ENCODE assay signal across 19 mouse cellular contexts in genomic region chr4:32939521-32939920, GRCm38 (mm10). TPM values are rescaled to one million over a fixed set of nuclear protein-coding genes. Genes with fewer than 3 reads are reported as not detected.
DNase-seq lines count a peak whose midpoint lies in the region; ATAC-seq lines count a peak whose summit lies in the region.
"Had no signal": no experiment of that assay in that cellular context is flagged by ENCODE, and none has a peak within 500 bp of the region (broad histone marks: within the 10 kb centered on the region; RNA-seq: fewer than 3 reads in every experiment).

No protein-coding gene starts in this region.

- peaks cover 11% of the 10 kb centered on the region for H3K4me1 ChIP-seq in hindbrain, embryonic 13.5 days (replicated peaks)
- H3K4me1 ChIP-seq in hindbrain, embryonic 14.5 days (replicated peaks; ENCODE audit: control insufficient read depth, insufficient read depth, low read length): no peaks in the 10 kb centered on the region
- H3K4me1 ChIP-seq in embryonic facial prominence, embryonic 12.5 days: peaks cover 23% of the 10 kb centered on the region
- peaks cover 20% of the 10 kb centered on the region for H3K4me1 ChIP-seq in limb, embryonic 10.5 days

- DNase-seq in hindbrain, embryonic 14.5 days (ENCODE audit: low spot score): no peak
- DNase-seq in MN1 (ENCODE audit: low spot score): peak; percentile 39
- DNase-seq in limb, embryonic 10.5 days (ENCODE audit: low spot score): no peak
- DNase-seq in gastrocnemius, postnatal 10 days: no peak
- no peak for DNase-seq in heart, adult 9 months (ENCODE audit: low spot score in 2 of 2)
- no peak for DNase-seq in heart, postnatal 36 days
- DNase-seq: B cell, adult 2 months; cerebellum, postnatal 25 days; heart, adult 2 months; heart, postnatal 14 days; liver; thymus, postnatal 25 days had no signal

- no peak overlapping the region for H3K4me2 ChIP-seq in hindbrain, embryonic 13.5 days
- H3K4me2 ChIP-seq in hindbrain, embryonic 14.5 days (replicated peaks): no peak overlapping the region
- no peak overlapping the region for H3K4me2 ChIP-seq in embryonic facial prominence, embryonic 12.5 days (replicated peaks)
- H3K4me2 ChIP-seq: embryonic facial prominence, embryonic 15.5 days; lung, embryonic 15.5 days; neural tube, embryonic 13.5 days had no signal

- no peak; the same call in 1 of the 2 replicates for ATAC-seq in hindbrain, embryonic 13.5 days (ENCODE audit: low FRiP score)
- no peak for ATAC-seq in hindbrain, embryonic 14.5 days (ENCODE audit: low FRiP score)
- ATAC-seq in embryonic facial prominence, embryonic 12.5 days (ENCODE audit: insufficient number of reproducible peaks, insufficient read depth, low FRiP score, low TSS enrichment): no peak
- ATAC-seq: activated CD4-positive, CD25-positive, alpha-beta regulatory T cell, adult 4 months had no signal

- H3K36me3 ChIP-seq in hindbrain, embryonic 13.5 days: no peaks in the 10 kb centered on the region
- H3K36me3 ChIP-seq in hindbrain, embryonic 14.5 days (replicated peaks; ENCODE audit: control insufficient read depth, insufficient read depth): no peaks in the 10 kb centered on the region
- no peaks in the 10 kb centered on the region for H3K36me3 ChIP-seq in embryonic facial prominence, embryonic 12.5 days
- no peaks in the 10 kb centered on the region for H3K36me3 ChIP-seq in limb, embryonic 10.5 days
- H3K36me3 ChIP-seq: embryonic facial prominence, embryonic 15.5 days; lung, embryonic 15.5 days; neural tube, embryonic 13.5 days had no signal

- no peaks in the 10 kb centered on the region for H3K9me3 ChIP-seq in hindbrain, embryonic 13.5 days
- H3K9me3 ChIP-seq in hindbrain, embryonic 14.5 days (ENCODE audit: control insufficient read depth, low read length): no peaks in the 10 kb centered on the region
- H3K9me3 ChIP-seq in embryonic facial prominence, embryonic 12.5 days: no peaks in the 10 kb centered on the region
- no peaks in the 10 kb centered on the region for H3K9me3 ChIP-seq in limb, embryonic 10.5 days (replicated peaks)
- H3K9me3 ChIP-seq: embryonic facial prominence, embryonic 15.5 days; lung, embryonic 15.5 days; neural tube, embryonic 13.5 days had no signal

- WGBS in hindbrain, embryonic 13.5 days: 38% methylated on average over 4 of the region's 4 CpGs
- 39% methylated on average over 4 of the region's 4 CpGs for WGBS in hindbrain, embryonic 14.5 days
- 30% methylated on average over 4 of the region's 4 CpGs for WGBS in embryonic facial prominence, embryonic 12.5 days
- 43% methylated on average over 4 of the region's 4 CpGs for WGBS in limb, embryonic 10.5 days

- 0 out of 2 replicates have a peak overlapping the region, but pooled peaks have one; percentile 18 for H3K27ac ChIP-seq in hindbrain, embryonic 13.5 days
- no peak overlapping the region for H3K27ac ChIP-seq in hindbrain, embryonic 14.5 days
- H3K27ac ChIP-seq in embryonic facial prominence, embryonic 12.5 days: peak overlapping the region; percentile 68
- H3K27ac ChIP-seq in limb, embryonic 10.5 days: peak overlapping the region; percentile 75
- H3K27ac ChIP-seq: embryonic facial prominence, embryonic 15.5 days; heart, adult 2 months; kidney, postnatal 0 days; lung, embryonic 15.5 days; neural tube, embryonic 13.5 days had no signal

- intact Hi-C loops in heart, postnatal 36 days (cut with DNase I): no loop called here

- H3K9ac ChIP-seq in hindbrain, embryonic 13.5 days: no peak overlapping the region
- H3K9ac ChIP-seq in hindbrain, embryonic 14.5 days: no peak overlapping the region
- no peak overlapping the region for H3K9ac ChIP-seq in embryonic facial prominence, embryonic 12.5 days
- H3K9ac ChIP-seq: embryonic facial prominence, embryonic 15.5 days; lung, embryonic 15.5 days; neural tube, embryonic 13.5 days had no signal

- no peaks in the 10 kb centered on the region for H3K27me3 ChIP-seq in hindbrain, embryonic 13.5 days
- H3K27me3 ChIP-seq in hindbrain, embryonic 14.5 days (ENCODE audit: control insufficient read depth, insufficient read depth, low read length): no peaks in the 10 kb centered on the region
- H3K27me3 ChIP-seq in embryonic facial prominence, embryonic 12.5 days: no peaks in the 10 kb centered on the region
- no peaks in the 10 kb centered on the region for H3K27me3 ChIP-seq in limb, embryonic 10.5 days (ENCODE audit: low read depth, poor library complexity, severe bottlenecking)
- H3K27me3 ChIP-seq: embryonic facial prominence, embryonic 15.5 days; lung, embryonic 15.5 days; neural tube, embryonic 13.5 days had no signal

- H3K4me3 ChIP-seq in hindbrain, embryonic 13.5 days: no peak overlapping the region
- no peak overlapping the region for H3K4me3 ChIP-seq in hindbrain, embryonic 14.5 days (replicated peaks; ENCODE audit: low read length)
- H3K4me3 ChIP-seq in embryonic facial prominence, embryonic 12.5 days: no peak overlapping the region
- no peak overlapping the region for H3K4me3 ChIP-seq in limb, embryonic 10.5 days
- H3K4me3 ChIP-seq: embryonic facial prominence, embryonic 15.5 days; heart, adult 2 months; lung, embryonic 15.5 days; neural tube, embryonic 13.5 days had no signal

RNA-seq across cellular contexts. Expression of gene Ankrd6, which starts 11.1 kb away (rescaled TPM):
- 19.0 and 22.4 TPM in 2 replicates for polyA plus RNA-seq in hindbrain, embryonic 13.5 days (2015; fragmentation: Nextera tagmentation; extraction: Ambion mirVana)
- 23.0 and 24.7 TPM in 2 replicates for polyA plus RNA-seq in hindbrain, embryonic 14.5 days (2014; fragmentation: Nextera tagmentation; extraction: Ambion mirVana)
- polyA plus RNA-seq in embryonic facial prominence, embryonic 12.5 days (2016; fragmentation: Nextera tagmentation; extraction: Ambion mirVana): 12.6 and 12.7 TPM in 2 replicates
- polyA plus RNA-seq in limb, embryonic 10.5 days (2016; fragmentation: Nextera tagmentation; extraction: Ambion mirVana): 8.4 and 9.6 TPM in 2 replicates
- 1 to 10 TPM; 2.9 to 3.5 TPM for total RNA-seq in gastrocnemius, postnatal 10 days (2021)
- total RNA-seq in heart, postnatal 36 days (2021): 1 to 10 TPM; 3.6 to 7.4 TPM

RNA-seq across cellular contexts. Expression of gene Rragd, which starts 43.3 kb away (rescaled TPM):
- polyA plus RNA-seq in hindbrain, embryonic 13.5 days (2015; fragmentation: Nextera tagmentation; extraction: Ambion mirVana): 30.6 and 36.2 TPM in 2 replicates
- polyA plus RNA-seq in hindbrain, embryonic 14.5 days (2014; fragmentation: Nextera tagmentation; extraction: Ambion mirVana): 35.8 and 40.0 TPM in 2 replicates
- polyA plus RNA-seq in embryonic facial prominence, embryonic 12.5 days (2016; fragmentation: Nextera tagmentation; extraction: Ambion mirVana): 16.1 and 19.6 TPM in 2 replicates
- 17.0 and 21.2 TPM in 2 replicates for polyA plus RNA-seq in limb, embryonic 10.5 days (2016; fragmentation: Nextera tagmentation; extraction: Ambion mirVana)
- 10 to 100 TPM; 85.6 to 93.7 TPM for total RNA-seq in gastrocnemius, postnatal 10 days (2021)
- total RNA-seq in heart, postnatal 36 days (2021): 10 to 100 TPM; 89.1 to 92.1 TPM
